Mouse (Mus musculus): ENCODE data around the gene Hip1.

GRCm38 (mm10) chr5:135457961-135458360 lies 87.0 kb downstream of the Hip1 start:
- TF ChIP-seq GATA1 (IDR thresholded peaks at IDR 0.05; ENCODE audit: borderline replicate concordance, low read length) (no peak), FLI1 (IDR thresholded peaks at IDR 0.05; ENCODE audit: low read length) (no peak)
